Mouse (Mus musculus) thymus, postnatal 36 days (tissue): ENCODE measurements around the gene Rab44.
A peak's percentile ranks its signal among the peaks of the same experiment; 100 is the strongest.

Experiments
- DNase-seq, 2 experiments: peaks; one replicate each; pipeline ENCODE4 v3.0.0; 2022; ENCODE audit warnings: mixed read lengths in 2 of 2

Gene Rab44

GRCm38 (mm10) chr17:29168996-29169601, 55.2 kb downstream of the Rab44 start:
- no peak for DNase-seq

GRCm38 (mm10) chr17:29170431-29171000, 56.6 kb downstream of the Rab44 start:
- no peak for DNase-seq

GRCm38 (mm10) chr17:29171001-29171772, 57.2 kb downstream of the Rab44 start:
- peak; percentile 86 to 88 for DNase-seq

GRCm38 (mm10) chr17:29172062-29172461, 58.1 kb downstream of the Rab44 start:
- peak; percentile 68 to 79 for DNase-seq

GRCm38 (mm10) chr17:29173165-29173564, 59.2 kb downstream of the Rab44 start:
- peak in 1 of 2 experiments; percentile 26 for DNase-seq

GRCm38 (mm10) chr17:29175693-29176092, 61.7 kb downstream of the Rab44 start:
- DNase-seq: no peak

GRCm38 (mm10) chr17:29176391-29177267, 62.7 kb downstream of the Rab44 start:
- peak; percentile 48 to 49 for DNase-seq

GRCm38 (mm10) chr17:29178503-29179059, 64.6 kb downstream of the Rab44 start:
- DNase-seq: no peak

- no peak for DNase-seq
These were observed 66.0 kb downstream of the Rab44 start for GRCm38 (mm10) chr17:29179917-29180316.

- DNase-seq: no peak
These were observed 66.6 kb downstream of the Rab44 start for GRCm38 (mm10) chr17:29180406-29181127.

GRCm38 (mm10) chr17:29181751-29182150, 67.8 kb downstream of the Rab44 start:
- no peak for DNase-seq

- no peak for DNase-seq
These were observed 69.2 kb downstream of the Rab44 start for GRCm38 (mm10) chr17:29183162-29183561.

- no peak for DNase-seq
These were observed 71.6 kb downstream of the Rab44 start for GRCm38 (mm10) chr17:29185376-29186046.

- no peak for DNase-seq
These were observed 73.3 kb downstream of the Rab44 start for GRCm38 (mm10) chr17:29186989-29187859.

GRCm38 (mm10) chr17:29188989-29189388, 75.0 kb downstream of the Rab44 start:
- DNase-seq: no peak

GRCm38 (mm10) chr17:29195579-29195978, 81.6 kb downstream of the Rab44 start:
- no peak for DNase-seq
